Mouse (Mus musculus): ENCODE measurements around the gene Aebp1.
"Not testable (repeated sequence)": the region's sequence is repeated elsewhere in the genome, so short reads cannot be mapped to it uniquely, and the experiment has no call there.

Gene Aebp1

DNA sequence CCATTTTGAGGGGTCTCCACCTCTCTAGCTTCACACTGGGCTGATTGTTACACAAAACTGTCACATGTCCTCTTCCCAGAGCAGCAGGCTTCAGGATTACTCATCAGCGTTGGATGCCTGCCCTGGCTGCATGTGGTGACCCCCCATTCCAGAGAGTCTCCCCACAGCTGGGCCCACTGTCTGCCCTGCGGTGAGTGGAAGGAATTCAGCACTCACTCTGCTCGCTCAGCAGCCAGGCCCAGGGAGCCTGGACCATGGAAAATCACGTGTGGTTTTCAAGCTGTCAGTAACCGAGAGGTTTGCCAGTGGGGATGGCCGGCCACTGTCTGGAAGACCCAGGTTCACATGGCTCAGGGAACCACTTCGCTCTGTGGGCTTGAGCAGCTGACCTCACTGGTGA lies 5.8 kb upstream of the Aebp1 start:
- peak in 1 of 2 experiments; percentile 38 for DNase-seq (ENCODE audit: low spot score in 2 of 2)

DNA sequence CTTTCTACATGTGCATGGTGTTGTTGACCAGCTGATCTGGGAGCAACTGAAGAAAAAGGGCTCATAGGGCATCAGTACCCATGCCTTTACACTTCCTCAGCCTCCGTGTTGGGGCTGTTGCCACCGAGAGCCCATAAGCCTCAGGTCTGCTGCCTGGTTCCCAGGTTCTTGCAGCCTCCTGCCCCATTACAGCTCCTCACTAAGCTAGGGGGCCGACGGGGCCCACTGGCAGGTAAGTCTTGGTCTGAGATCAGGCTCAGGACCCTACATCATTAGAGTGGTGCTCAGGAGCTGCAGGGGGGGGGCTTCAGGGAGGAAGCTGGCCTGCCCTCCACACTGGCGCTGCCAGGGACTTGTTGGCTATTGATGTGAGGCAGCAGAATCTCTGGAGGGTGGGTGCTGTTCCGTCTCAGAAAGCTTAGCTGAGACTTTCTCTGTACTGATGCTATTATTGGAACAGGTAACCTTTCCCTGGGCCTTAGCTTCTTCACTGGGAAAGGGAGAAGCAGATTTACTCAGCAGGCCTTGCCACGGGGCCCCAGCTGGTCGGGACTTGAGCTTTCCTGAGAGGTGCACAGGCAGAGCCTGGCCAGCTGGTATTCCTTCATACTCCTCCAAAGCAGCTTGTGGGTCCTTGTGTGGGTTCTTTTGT lies 5.1 kb upstream of the Aebp1 start:
- DNase-seq (ENCODE audit: low spot score in 2 of 2): no peak

DNA sequence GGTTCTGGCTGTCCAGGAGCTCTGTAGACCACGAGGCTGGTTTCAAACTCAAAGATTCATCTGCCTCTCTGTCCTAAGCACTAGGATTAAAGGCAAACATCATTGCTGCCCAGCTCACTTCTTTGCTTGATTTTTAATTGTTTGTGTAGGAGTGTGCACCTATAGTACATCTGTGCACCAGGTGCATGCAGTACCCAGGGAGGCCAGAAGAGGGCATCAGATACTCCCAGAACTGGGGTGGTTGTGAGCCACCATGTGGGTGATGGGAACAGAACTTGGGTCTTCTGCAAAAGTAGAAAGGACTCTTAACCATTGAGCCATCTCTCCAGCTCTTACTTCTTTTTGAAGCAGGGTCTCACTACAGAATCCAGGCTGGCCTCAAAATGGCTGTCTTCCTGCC lies 3.0 kb upstream of the Aebp1 start:
- DNase-seq (ENCODE audit: low spot score in 2 of 2): no peak

DNA sequence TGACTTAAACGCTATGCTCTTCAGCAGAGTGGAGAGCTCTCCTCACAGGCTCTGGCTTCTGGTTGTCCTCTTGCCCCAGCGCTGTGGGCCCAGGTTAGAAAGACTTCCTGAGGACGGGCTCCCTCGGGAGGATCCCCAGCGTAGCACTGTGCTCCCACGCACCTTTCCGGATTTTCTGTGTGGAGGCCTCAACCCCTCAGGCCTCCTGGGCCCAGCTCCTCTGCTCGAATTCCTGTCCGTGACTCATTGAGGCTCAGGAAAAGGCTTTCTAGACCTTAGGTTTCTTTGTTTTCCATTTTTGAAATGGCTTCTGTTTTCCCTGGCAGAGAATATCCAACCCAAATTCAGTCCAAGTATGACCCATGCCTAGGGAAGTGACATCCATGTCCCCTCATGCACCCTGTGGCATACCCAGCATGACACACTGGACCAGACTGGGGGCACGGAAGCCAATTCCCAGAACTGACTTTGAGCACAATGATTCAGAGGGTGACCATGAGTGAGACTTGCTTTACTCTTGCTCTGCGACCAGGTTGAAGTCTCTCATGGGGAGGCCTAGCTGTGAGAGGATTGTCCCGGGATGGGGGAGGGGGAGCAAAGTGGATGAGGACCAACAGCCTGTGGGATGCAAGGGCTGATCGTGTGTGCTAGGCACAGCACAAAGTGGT lies 1.7 kb upstream of the Aebp1 start:
- no peak for DNase-seq (ENCODE audit: low spot score in 2 of 2)

DNA sequence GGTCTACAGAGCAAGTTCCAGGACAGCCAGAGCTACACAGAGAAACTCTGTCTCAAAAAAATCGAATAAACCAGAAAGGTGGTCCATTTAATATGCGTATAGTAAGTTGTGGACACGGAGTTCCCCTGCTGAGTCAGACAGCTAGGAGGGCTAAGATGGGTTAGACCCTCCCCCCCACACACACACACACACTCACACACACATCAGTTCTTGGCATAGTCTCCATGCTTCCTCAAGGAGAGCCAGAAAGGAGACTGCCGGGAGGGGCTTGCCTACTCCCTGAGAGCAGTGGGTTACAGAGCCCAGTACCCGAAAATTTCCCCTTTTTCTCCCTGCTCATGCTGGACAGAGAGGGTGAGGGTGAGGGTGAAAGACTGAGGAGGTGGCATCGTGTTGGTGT lies 1.1 kb upstream of the Aebp1 start:
- no peak for DNase-seq (ENCODE audit: low spot score in 2 of 2)

DNA sequence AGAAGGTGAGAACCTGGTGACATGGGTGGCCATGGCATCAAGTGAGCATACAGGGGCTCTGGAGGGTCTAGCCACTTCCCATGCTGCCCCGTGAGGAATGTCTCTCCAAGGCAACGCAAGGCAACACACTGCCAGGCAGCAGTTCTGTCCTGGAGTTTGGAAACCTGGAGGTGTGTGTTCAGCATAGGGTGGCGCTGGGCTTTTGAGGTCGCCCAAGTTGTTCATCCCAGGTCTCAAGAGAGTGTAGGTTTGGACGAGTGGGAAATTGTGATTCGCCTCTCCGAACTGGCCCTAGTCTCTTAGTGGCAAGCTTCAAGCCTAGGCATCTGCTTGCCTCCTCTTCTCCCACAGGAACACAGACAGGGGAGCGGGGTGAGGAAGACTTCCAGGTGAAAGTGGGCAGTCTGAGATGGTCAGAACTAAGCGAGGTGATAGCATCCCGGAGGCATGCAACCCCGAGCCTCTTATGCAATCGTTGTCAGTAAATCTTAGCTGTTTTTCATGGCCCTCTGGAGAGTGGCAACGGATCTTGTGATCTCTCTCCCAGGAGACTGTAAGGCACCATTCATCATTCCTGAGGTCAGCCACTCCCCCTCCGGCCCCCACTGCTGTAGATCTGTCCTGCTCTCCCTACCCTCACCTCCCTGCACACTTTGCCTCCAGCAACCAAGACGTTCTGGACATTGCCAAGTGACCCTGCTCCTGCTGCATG lies 803 bp downstream of the Aebp1 start:
- no peak for DNase-seq (ENCODE audit: low spot score in 2 of 2)

DNA sequence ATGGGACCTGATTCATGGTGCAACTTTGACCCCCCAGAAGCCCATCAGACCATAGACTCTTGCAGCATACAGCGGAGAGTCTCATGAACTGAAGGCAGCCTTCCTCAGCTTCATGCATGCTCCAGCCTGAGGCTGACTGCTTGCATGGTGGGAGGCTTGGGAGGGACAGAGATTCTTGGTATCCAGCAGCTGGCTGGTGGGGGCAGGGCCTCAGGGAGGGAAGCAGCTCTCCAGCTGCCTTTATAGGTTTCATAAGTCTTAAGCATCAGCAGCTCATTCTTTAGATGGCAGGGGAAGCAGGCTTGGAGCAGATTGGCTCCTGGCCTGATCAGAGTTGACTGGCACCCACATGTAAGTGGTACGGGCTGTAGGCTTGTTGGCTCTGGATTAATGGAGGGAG lies 5.4 kb downstream of the Aebp1 start:
- DNase-seq (ENCODE audit: low spot score in 2 of 2): no peak

DNA sequence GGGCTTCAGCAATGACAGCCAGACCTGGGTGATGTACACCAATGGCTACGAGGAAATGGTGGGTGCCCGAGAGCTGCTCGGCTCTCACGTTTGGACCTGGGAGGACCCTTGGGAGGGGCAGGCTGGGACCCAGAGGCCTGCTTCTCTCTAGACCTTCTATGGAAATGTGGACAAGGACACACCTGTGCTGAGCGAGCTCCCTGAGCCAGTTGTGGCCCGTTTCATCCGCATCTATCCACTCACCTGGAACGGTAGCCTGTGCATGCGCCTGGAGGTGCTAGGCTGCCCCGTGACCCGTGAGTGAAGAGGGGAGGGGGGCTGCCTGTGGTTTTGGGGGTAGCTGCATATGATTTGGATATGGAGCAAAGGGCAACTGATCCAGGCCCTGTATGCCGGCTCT lies 6.6 kb downstream of the Aebp1 start:
- DNase-seq (ENCODE audit: low spot score in 2 of 2): no peak

DNA sequence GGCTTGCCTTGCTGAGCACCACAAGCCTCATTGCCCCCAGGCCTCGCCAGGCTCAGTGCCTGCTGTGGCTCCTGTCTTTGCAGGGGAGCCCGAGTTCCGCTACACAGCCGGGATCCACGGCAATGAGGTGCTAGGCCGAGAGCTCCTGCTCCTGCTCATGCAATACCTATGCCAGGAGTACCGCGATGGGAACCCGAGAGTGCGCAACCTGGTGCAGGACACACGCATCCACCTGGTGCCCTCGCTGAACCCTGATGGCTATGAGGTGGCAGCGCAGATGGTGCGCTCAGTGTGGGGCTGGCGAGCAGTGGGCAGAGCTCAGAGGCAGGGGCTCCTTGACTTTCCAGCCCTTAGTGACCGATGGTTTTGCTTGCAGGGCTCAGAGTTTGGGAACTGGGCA lies 7.6 kb downstream of the Aebp1 start:
- DNase-seq (ENCODE audit: low spot score in 2 of 2): no peak

DNA sequence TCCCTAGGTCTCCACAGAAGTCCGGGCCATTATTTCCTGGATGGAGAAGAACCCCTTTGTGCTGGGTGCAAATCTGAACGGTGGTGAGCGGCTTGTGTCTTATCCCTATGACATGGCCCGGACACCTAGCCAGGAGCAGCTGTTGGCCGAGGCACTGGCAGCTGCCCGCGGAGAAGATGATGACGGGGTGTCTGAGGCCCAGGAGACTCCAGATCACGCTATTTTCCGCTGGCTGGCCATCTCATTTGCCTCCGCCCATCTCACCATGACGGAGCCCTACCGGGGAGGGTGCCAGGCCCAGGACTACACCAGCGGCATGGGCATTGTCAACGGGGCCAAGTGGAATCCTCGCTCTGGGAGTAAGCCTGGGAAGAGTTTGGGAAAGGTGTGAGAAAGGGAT lies 8.3 kb downstream of the Aebp1 start:
- DNase-seq (ENCODE audit: low spot score in 2 of 2): no peak

DNA sequence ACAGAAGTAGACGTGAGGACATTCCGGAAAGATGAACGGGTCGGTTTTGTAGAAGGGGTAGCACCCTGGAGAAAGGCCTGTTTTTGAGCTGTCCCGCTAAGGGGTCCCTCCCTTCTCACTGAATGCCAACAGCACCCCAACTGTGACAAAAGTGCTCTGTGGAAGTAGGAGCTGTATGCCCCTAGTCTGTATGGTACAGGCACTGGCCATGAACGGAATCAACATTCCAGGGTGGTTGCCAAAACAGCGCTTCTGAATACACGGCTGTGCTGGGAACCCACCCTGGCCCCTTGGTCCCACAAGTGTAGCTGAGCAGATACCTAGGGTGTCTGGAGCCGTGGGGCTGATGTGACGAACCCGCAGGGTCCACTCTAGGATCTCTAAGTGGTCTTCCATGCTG lies 11.0 kb downstream of the Aebp1 start:
- DNase-seq (ENCODE audit: low spot score in 2 of 2): no peak

DNA sequence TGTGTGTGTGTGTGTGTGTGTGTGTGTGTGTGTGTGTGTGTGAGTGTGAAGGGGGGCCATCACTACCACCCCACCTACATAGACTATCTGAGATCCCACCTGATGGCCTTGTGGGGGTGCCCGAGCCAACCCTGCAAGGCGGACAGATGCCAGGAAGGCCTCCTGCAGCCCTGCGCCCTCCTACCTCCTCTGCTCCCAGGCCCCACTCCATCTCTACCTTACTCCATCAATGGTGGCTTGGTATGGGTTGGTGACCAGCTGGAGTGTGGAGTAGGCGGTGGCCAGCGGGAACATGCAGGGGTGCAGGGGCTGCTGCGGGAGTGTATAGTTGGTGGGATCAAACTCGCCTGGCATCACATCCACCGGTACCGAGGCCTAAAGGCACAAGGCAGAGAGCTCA lies 11.4 kb downstream of the Aebp1 start:
- no peak for DNase-seq (ENCODE audit: low spot score in 2 of 2)

DNA sequence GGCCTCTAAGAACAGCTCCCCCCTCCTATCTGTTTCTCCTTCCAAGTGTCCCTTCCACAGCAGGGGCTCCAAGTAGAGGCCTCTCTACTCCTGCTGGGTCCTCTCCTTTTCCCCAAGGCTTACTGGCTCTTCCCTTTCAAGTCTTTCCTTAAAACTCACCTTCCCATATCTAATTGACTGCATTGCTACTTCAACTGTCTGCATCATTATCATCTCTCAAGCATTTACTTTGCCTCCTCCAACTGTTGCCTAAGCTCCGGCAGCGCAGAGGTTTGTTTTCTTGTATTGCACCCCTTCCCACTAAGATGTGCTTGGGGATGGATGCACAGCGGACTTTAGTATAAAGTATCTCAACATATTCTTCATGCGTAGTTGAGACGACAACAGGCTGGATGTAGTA lies 15.7 kb downstream of the Aebp1 start:
- DNase-seq (ENCODE audit: low spot score in 2 of 2): no peak

DNA sequence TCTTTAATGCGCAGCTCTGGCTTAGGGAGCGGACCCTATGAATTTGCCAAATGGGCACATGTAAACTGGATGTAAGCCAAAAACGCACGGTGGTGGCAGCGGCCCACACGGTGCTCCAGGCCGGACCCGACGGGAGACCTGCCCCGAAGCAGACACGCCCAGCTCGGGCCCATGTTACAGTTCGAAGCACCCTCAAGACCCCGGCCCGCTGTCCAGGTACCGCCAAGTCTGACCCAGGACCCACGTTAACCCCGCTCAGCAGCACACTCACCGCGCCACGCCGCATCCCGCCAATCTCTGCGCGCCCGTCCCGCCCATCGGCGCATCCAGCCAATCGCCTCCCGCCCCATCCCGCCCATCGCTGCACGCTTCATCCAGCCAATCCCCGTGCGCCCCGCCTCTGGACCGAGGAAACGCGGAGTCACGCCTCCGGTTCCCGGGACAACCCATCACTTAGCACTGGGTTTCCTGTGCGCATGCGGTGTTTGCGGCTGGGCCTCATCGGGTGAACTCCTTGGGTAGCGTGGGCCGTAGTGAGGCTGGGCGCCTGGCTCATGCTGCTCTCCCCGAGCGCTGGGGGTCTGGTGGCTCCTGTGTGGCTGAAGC lies 16.3 kb downstream of the Aebp1 start, which contains the start of gene Pold2:
Gene Pold2 (minus strand): TSS at position 372 of the 606 bp plus-strand sequence.
- DNase-seq (ENCODE audit: low spot score in 2 of 2): peak; percentile 95 to 96

DNA sequence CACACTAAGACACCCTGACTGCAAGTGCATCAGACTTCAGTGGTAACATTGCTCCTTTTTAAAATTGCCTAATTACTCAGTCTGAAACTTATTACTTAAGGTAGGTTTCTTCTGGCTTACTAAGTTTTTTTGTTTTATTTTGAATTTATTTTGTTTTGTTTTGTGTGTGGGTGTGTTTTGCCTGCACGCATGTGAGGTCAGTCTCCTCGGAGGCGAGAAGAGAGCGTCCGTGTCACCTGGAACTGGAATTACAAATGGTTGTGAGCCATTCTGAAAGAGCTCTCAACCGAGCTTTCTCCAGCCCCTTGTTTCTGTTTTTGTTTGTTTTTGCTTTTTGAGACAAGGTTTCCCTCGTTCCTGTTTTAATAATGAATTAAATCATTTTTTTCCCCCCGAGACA lies 16.9 kb downstream of the Aebp1 start:
- DNase-seq (ENCODE audit: low spot score in 2 of 2): no peak

DNA sequence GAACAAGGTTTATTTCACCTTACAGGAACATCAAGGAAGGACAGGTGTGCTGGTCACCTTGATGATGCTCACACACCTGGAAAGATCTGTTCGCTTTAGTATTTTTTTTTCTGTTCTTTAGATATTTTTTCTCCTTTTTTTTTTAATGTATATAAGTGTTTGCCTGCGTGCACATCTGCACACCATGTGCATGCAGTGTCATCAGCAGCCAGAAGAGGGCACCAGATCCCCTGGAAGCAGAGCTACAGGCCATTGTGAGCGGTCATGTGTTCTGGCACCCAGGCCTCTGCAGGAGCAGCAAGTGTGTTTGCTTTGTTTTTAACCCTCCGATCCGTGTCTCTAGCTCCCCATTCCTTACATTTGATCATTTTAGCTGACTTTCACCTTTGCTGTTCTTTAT lies 18.2 kb downstream of the Aebp1 start:
- peak; percentile 32 to 59 for DNase-seq (ENCODE audit: low spot score in 2 of 2)

DNA sequence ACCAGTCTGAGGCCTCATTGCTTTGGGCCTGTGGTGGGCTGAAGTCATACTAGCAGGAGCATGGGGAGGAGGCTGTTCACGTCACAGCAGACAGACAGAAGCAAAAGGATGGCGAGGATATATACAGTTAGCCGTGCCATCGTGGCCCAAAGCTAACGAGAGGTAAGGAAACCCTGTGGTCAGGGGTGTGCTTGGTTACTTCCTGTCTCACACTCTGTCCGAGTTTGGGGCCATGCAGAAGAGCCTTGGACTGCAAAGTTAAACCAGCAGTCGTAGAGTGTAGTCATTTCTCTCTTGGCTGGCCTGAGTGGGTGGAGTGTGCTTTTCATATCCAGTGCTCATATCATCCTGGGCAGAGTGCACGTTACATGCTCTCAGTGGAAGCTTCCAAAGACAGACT lies 20.8 kb downstream of the Aebp1 start:
- DNase-seq (ENCODE audit: low spot score in 2 of 2): no peak

DNA sequence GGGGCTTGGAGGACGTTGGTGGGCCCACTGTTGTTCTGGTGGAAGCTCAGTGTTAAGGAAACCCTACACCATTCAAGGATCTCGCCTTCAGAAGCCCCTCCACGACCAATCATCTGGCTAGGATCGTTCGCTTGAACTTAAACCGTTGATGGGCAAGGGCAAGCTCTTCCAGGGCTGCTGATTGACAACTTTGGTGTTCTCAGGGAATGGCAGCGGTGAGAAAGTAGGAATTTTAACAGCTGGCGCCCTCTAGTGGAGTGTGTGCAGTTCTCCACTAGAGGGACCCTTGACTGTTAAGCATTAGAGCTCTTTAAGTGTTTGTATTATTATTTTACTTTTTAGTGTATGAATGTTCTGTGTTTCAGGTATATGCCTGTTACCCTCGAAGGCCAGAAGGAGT lies 24.4 kb downstream of the Aebp1 start:
- DNase-seq (ENCODE audit: low spot score in 2 of 2): peak in 1 of 2 experiments; percentile 40

DNA sequence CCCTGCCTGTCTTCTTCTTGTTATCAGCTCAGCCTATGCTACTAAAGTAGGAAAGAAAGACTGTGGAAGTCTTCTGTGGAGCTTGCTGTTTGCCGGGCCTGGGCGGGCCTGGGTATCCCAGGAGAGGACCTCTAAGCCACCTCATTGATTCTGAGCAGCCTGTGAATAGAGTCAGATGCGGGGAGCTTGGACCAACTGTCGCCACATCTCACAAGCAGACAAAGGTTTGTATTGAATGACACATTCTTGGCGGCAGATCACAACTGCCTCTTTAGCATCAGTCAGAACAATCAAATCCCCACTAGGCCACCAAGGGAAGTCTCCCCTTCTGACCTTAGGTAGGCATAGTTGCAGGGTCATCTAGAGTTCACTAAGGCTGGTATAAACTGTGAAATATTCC lies 25.5 kb downstream of the Aebp1 start:
- no peak for DNase-seq (ENCODE audit: low spot score in 2 of 2)

DNA sequence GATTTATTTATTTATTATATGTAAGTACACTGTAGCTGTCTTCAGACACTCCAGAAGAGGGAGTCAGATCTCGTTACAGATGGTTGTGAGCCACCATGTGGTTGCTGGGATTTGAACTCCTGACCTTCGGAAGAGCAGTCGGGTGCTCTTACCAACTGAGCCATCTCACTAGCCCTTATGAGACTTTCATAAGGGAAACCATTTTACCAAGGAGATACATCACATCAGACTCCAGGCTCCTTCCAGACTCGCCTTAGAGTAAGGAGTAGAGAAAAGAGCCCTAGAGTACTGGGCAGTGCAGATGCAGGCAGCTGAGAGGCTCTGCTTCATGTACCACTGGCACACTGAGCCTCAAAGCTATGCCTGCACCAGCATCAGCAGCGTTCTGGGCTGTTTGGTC lies 26.8 kb downstream of the Aebp1 start:
- DNase-seq (ENCODE audit: low spot score in 2 of 2): not testable (repeated sequence)

DNA sequence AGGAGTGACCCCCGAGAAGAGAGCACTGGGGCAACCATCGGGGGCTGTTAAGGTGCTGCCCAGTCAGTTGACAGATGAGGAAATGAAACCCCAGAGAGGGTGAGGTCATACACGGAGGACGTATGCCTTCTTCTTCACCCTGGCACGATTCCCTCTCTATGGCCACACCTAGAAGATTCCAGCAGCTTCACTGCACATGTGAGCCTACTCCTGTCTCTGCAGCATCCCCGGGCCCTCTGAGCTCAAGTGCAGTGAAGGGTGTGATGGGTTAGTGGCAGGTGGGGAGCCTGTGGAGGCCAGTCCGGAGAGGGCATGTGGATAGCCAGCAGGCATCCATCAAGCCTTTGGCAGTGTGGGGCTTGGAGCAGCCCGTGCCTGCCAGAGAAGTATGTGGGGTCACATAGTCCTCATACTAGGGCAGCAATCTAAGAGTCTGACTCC lies 30.4 kb downstream of the Aebp1 start:
- DNase-seq (ENCODE audit: low spot score in 2 of 2): no peak

DNA sequence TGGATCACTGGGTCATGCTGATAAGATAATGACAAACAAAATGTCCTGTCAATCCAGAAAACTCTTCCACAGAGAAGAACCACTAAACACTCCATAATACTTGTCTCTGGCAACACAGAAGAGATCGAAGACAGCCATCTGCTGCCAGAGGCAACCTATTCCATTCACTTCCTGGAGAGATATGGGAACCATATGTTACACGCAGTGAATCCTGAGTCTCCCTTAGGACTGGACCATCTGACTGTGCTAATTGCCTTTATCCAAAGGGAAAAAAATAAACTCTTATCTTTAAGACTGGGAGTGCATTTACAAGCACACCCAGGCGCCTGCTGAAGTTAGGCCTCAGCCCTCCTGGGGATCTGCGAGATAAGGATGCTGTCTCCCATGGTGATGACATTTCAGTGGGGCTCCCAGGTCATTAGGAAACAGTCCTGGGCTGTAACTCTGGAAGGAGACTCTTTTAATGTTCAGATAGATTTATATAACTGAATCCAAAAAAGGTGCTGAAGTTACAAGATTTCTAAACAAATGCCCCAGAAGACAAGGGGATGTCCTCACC lies 31.1 kb downstream of the Aebp1 start:
- DNase-seq (ENCODE audit: low spot score in 2 of 2): no peak
